Mouse (Mus musculus) liver, embryonic 11.5 days (tissue): ENCODE measurements around the gene Plekhm3. TPM values are rescaled to one million over a fixed set of nuclear protein-coding genes. Genes with fewer than 3 reads are reported as not detected.
A peak's percentile ranks its signal among the peaks of the same experiment; 100 is the strongest.

Experiments
- ATAC-seq: fragments of 200-750 bp; cut with Nextera tagmentation; replicated peaks from 2 replicates; pipeline ENCODE4 v1.8.0; 2017; ENCODE audit warnings: moderate number of reproducible peaks, mild to moderate bottlenecking, moderate TSS enrichment, moderate library complexity; ENCODE audit not compliant: low FRiP score
- DNase-seq: peaks from one replicate; pipeline ENCODE4 v3.0.0-alpha.2; 2017; ENCODE audit warnings: low spot score
- H3K27ac ChIP-seq: fragments of 300-500 bp; sonication (generic); 2 replicates; pipeline ENCODE4 v1.5.1; 2014; ENCODE audit warnings: mild to moderate bottlenecking, low read depth, low read length, control low read depth
- H3K27me3 ChIP-seq: fragments of 300-500 bp; sonication (generic); replicated peaks from 2 replicates; pipeline ENCODE4 v1.6.1; 2014; ENCODE audit warnings: low read length, mixed read lengths; ENCODE audit not compliant: control insufficient read depth, insufficient read depth
- H3K36me3 ChIP-seq: fragments of 300-500 bp; sonication (generic); 2 replicates; pipeline ENCODE4 v1.6.1; 2014; ENCODE audit warnings: mild to moderate bottlenecking, low read length, moderate library complexity, mixed read lengths; ENCODE audit not compliant: control insufficient read depth, insufficient read depth
- H3K4me1 ChIP-seq: fragments of 300-500 bp; sonication (generic); replicated peaks from 2 replicates; pipeline ENCODE4 v1.6.1; 2014; ENCODE audit warnings: low read length, mixed read lengths; ENCODE audit not compliant: control insufficient read depth, insufficient read depth
- H3K4me2 ChIP-seq: fragments of 300-500 bp; sonication (generic); 2 replicates; pipeline ENCODE4 v1.6.1; 2014; ENCODE audit warnings: mild to moderate bottlenecking, control low read depth, moderate library complexity
- H3K4me3 ChIP-seq: fragments of 300-500 bp; sonication (generic); 2 replicates; pipeline ENCODE4 v1.5.1; 2014; ENCODE audit warnings: low read depth, low read length, control low read depth
- H3K9ac ChIP-seq: fragments of 300-500 bp; sonication (generic); 2 replicates; pipeline ENCODE4 v1.6.1; 2014; ENCODE audit warnings: low read depth, low read length, control low read depth
- H3K9me3 ChIP-seq: fragments of 300-500 bp; sonication (generic); 2 replicates; pipeline ENCODE4 v1.6.1; 2016; ENCODE audit warnings: low read length, inconsistent platforms, mixed read lengths; ENCODE audit not compliant: control insufficient read depth
- WGBS: fragments of 180-500 bp; shearing (Covaris S2); extraction: QIAGEN DNeasy Blood & Tissue Kit; methylation state at CpG from one replicate; pipeline ENCODE4 v1.1.7; 2014; 5-methylcytosine and 5-hydroxymethylcytosine counted together
- polyA plus RNA-seq: library from polyadenylated mRNA; unstranded; fragments of >200 nt; fragmentation: Nextera tagmentation; extraction: Ambion mirVana; gene quantifications from 2 replicates; pipeline ENCODE4 v1.2.1, GENCODE M21; 2014

The Plekhm3 gene
- polyA plus RNA-seq, 1 experiment from 2014 or later: 5.6 TPM

DNA sequence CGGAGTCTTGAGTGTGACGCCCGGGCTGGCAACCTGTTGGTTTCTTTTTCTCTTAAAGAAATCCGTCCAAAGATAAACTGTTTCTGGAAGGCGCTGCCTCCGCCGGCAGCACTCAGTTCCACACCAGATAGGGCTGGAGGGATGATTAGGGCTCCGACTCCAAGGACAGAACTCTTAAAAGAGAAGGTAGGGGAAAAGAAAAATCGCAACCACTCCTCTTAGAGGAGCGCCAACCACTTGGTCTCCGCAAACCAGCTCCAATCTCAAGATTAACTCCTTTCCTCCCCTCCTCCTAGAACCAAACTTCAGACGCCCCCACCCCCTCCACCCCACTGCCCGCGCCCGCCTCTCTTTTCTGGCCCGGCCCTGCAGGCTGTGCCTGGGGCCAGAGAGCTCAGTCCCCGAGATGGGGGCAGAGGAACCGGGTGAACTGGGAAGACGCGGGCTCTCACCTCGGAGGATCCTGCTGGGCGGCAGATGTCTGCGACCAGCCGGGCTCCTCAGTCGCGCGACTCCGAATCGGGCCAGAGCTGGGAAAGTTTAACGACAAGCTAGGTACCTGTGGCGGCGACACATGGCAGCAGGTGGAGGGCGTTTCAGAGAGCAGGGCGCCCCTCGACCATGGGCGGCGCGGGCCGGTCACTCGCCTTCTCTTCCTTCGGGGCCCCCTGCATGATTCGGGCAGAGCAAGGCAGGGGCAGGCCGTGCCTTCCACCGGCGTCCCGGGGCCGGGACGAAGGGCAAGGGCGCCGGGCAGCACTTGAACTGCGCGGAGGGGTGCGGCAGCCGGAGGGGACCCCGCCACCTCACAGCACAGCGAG is 219.7 kb downstream of the Plekhm3 start:
- ATAC-seq: no peak
- DNase-seq: no peak
- H3K27me3 ChIP-seq: peaks cover 12% of the 10 kb centered on the region
- under 1% methylated on average over 55 of the region's 56 CpGs for WGBS
- H3K4me1 ChIP-seq: peaks cover 39% of the 10 kb centered on the region
- peak overlapping the region; percentile 65 for H3K4me3 ChIP-seq
- H3K9me3 ChIP-seq: no peaks in the 10 kb centered on the region
- 0 out of 2 replicates have a peak, but pooled peaks cover 2% of the 10 kb centered on the region for H3K36me3 ChIP-seq
- H3K9ac ChIP-seq: peak overlapping the region; percentile 71
- H3K27ac ChIP-seq: peak overlapping the region; percentile 70
- peak overlapping the region; percentile 100 for H3K4me2 ChIP-seq

Other genes with a start within 250 kb of the Plekhm3 start
- gene Fzd5, start 219.1 kb downstream of the Plekhm3 start, polyA plus RNA-seq: 2.2 and 2.7 TPM in 2 replicates
- gene Akr1cl, start 75.9 kb upstream of the Plekhm3 start, polyA plus RNA-seq: 0.23 TPM in 1 of 2 replicates, not detected in the other
- gene Cryge, start 94.3 kb upstream of the Plekhm3 start, polyA plus RNA-seq: not detected in 2 replicates
- gene Crygd, start 106.6 kb upstream of the Plekhm3 start, polyA plus RNA-seq: not detected in 2 replicates
- not detected in 2 replicates for gene Crygc, start 116.9 kb upstream of the Plekhm3 start, polyA plus RNA-seq
- gene Crygb, start 125.5 kb upstream of the Plekhm3 start, polyA plus RNA-seq: not detected in 2 replicates
- not detected in 2 replicates for gene Cryga, start 146.5 kb upstream of the Plekhm3 start, polyA plus RNA-seq
- gene Gm28845, start 162.7 kb upstream of the Plekhm3 start, polyA plus RNA-seq: not detected in 2 replicates
- 0.32 and 0.49 TPM in 2 replicates for gene D630023F18Rik, start 166.4 kb upstream of the Plekhm3 start, polyA plus RNA-seq
- gene Idh1, start 229.7 kb upstream of the Plekhm3 start, polyA plus RNA-seq: 106 and 118 TPM in 2 replicates
- gene Pikfyve, start 229.9 kb upstream of the Plekhm3 start, polyA plus RNA-seq: 9.8 and 10.7 TPM in 2 replicates